Mouse (Mus musculus): ENCODE results near the gene Zfp865. TPM values are rescaled to one million over a fixed set of nuclear protein-coding genes. Genes with fewer than 3 reads are reported as not detected.
"Not testable (repeated sequence)": the region's sequence is repeated elsewhere in the genome, so short reads cannot be mapped to it uniquely, and the experiment has no call there.

Gene Zfp865
- polyA plus RNA-seq, 1 experiment from 2014 or later, result 5.8 TPM

GRCm38 (mm10) chr7:5079365-5080009 is 59.3 kb downstream of the Zfp865 start:
- H3K36me3 ChIP-seq, result peaks cover 50% of the 10 kb centered on the region
- peak; percentile 61 for ATAC-seq (ENCODE audit: low FRiP score)
- H3K4me2 ChIP-seq, result peak overlapping the region; percentile 93
- WGBS, result 54% methylated on average over 11 of the region's 13 CpGs
- H3K4me1 ChIP-seq (replicated peaks), result peaks cover 34% of the 10 kb centered on the region
- peak overlapping the region; percentile 98 for H3K9ac ChIP-seq
- not testable (repeated sequence) for H3K27me3 ChIP-seq, H3K9me3 ChIP-seq
- peak overlapping the region; percentile 99 for H3K4me3 ChIP-seq
- H3K27ac ChIP-seq, result peak overlapping the region; percentile 93

GRCm38 (mm10) chr7:5080010-5080751 is 60.0 kb downstream of the Zfp865 start, which contains the start of gene Epn1:
Gene Epn1, plus strand, starts transcription at chr7:5080235.
- peak within 1 kb of the TSS; percentile 93 for H3K4me2 ChIP-seq
- ATAC-seq (ENCODE audit: low FRiP score), result peak; percentile 96
- peak within 1 kb of the TSS; percentile 99 for H3K4me3 ChIP-seq
- H3K4me1 ChIP-seq (replicated peaks), result peaks cover 40% of the 10 kb centered on the region
- peak within 1 kb of the TSS; percentile 93 for H3K27ac ChIP-seq
- no peaks in the 10 kb centered on the region for H3K9me3 ChIP-seq
- H3K9ac ChIP-seq, result peak within 1 kb of the TSS; percentile 98
- H3K27me3 ChIP-seq, result no peaks in the 10 kb centered on the region
- under 1% methylated on average over 81 of the region's 81 CpGs for WGBS
- peaks cover 50% of the 10 kb centered on the region for H3K36me3 ChIP-seq

GRCm38 (mm10) chr7:5080815-5081214 is 60.6 kb downstream of the Zfp865 start:
- 21% methylated on average over 6 of the region's 6 CpGs for WGBS
- Histone ChIP-seq H3K9ac (peak overlapping the region; percentile 98), H3K4me2 (peak overlapping the region; percentile 93), H3K27ac (peak overlapping the region; percentile 93), H3K36me3 (peaks cover 50% of the 10 kb centered on the region), H3K9me3 (no peaks in the 10 kb centered on the region), H3K4me1 (replicated peaks) (peaks cover 40% of the 10 kb centered on the region), H3K27me3 (no peaks in the 10 kb centered on the region), H3K4me3 (peak overlapping the region; percentile 99)
- ATAC-seq (ENCODE audit: low FRiP score), result no peak

- Histone ChIP-seq H3K27ac (no peak overlapping the region), H3K9ac (peak overlapping the region; percentile 98), H3K36me3 (peaks cover 51% of the 10 kb centered on the region), H3K27me3 (no peaks in the 10 kb centered on the region), H3K4me3 (peak overlapping the region; percentile 99), H3K4me2 (peak overlapping the region; percentile 93), H3K4me1 (replicated peaks) (peaks cover 43% of the 10 kb centered on the region), H3K9me3 (no peaks in the 10 kb centered on the region)
- no peak for ATAC-seq (ENCODE audit: low FRiP score)
- WGBS, result 68% methylated on average over 6 of the region's 6 CpGs
These were observed 61.1 kb downstream of the Zfp865 start for GRCm38 (mm10) chr7:5081241-5081640.

- Histone ChIP-seq H3K36me3 (peaks cover 47% of the 10 kb centered on the region), H3K4me3 (peak overlapping the region; percentile 9; the same call in 1 of the 2 replicates), H3K4me1 (replicated peaks) (peaks cover 46% of the 10 kb centered on the region), H3K9ac (0 out of 2 replicates have a peak overlapping the region, but pooled peaks have one; percentile 98), H3K27me3 (no peaks in the 10 kb centered on the region), H3K9me3 (no peaks in the 10 kb centered on the region), H3K4me2 (peak overlapping the region; percentile 93; the same call in 1 of the 2 replicates), H3K27ac (no peak overlapping the region)
- no peak for ATAC-seq (ENCODE audit: low FRiP score)
- 93% methylated on average over 2 of the region's 2 CpGs for WGBS
These were observed 61.8 kb downstream of the Zfp865 start for GRCm38 (mm10) chr7:5081939-5082338.

GRCm38 (mm10) chr7:5083325-5084105 is 63.3 kb downstream of the Zfp865 start:
- H3K9me3 ChIP-seq, result no peaks in the 10 kb centered on the region
- ATAC-seq (ENCODE audit: low FRiP score), result no peak
- no peak overlapping the region for H3K4me2 ChIP-seq
- H3K27me3 ChIP-seq, result no peaks in the 10 kb centered on the region
- no peak overlapping the region for H3K9ac ChIP-seq
- no peak overlapping the region for H3K4me3 ChIP-seq
- H3K27ac ChIP-seq, result no peak overlapping the region
- H3K36me3 ChIP-seq, result peaks cover 42% of the 10 kb centered on the region
- peaks cover 46% of the 10 kb centered on the region for H3K4me1 ChIP-seq (replicated peaks)
- WGBS, result 94% methylated on average over 18 of the region's 18 CpGs

GRCm38 (mm10) chr7:5085512-5085911 is 65.3 kb downstream of the Zfp865 start:
- ATAC-seq (ENCODE audit: low FRiP score), result no peak
- WGBS, result 90% methylated on average over 1 of the region's 1 CpGs
- Histone ChIP-seq H3K4me2 (no peak overlapping the region), H3K27ac (no peak overlapping the region), H3K9me3 (no peaks in the 10 kb centered on the region), H3K9ac (no peak overlapping the region), H3K36me3 (peaks cover 44% of the 10 kb centered on the region), H3K4me1 (replicated peaks) (peaks cover 46% of the 10 kb centered on the region), H3K27me3 (no peaks in the 10 kb centered on the region), H3K4me3 (no peak overlapping the region)

Other genes starting within 250 kb of the Zfp865 start
- gene Fam71e2, start 249.1 kb upstream of the Zfp865 start, polyA plus RNA-seq (2015; fragmentation: Nextera tagmentation; extraction: Ambion mirVana), result not detected in 2 replicates
- 0.38 and 0.56 TPM in 2 replicates for gene Il11, start 237.5 kb upstream of the Zfp865 start, polyA plus RNA-seq (2015; fragmentation: Nextera tagmentation; extraction: Ambion mirVana)
- not detected in 2 replicates for gene Tmem190, start 237.4 kb upstream of the Zfp865 start, polyA plus RNA-seq (2015; fragmentation: Nextera tagmentation; extraction: Ambion mirVana)
- gene Tmem238, start 230.7 kb upstream of the Zfp865 start, polyA plus RNA-seq (2015; fragmentation: Nextera tagmentation; extraction: Ambion mirVana), result 2.5 and 3.5 TPM in 2 replicates
- gene Rpl28, start 227.5 kb upstream of the Zfp865 start, polyA plus RNA-seq (2015; fragmentation: Nextera tagmentation; extraction: Ambion mirVana), result 239 and 250 TPM in 2 replicates
- gene Ube2s, start 207.8 kb upstream of the Zfp865 start, polyA plus RNA-seq (2015; fragmentation: Nextera tagmentation; extraction: Ambion mirVana), result 252 and 267 TPM in 2 replicates
- 10.9 and 11.6 TPM in 2 replicates for gene Shisa7, start 175.7 kb upstream of the Zfp865 start, polyA plus RNA-seq (2015; fragmentation: Nextera tagmentation; extraction: Ambion mirVana)
- 3.9 and 4.9 TPM in 2 replicates for gene Isoc2b, start 150.1 kb upstream of the Zfp865 start, polyA plus RNA-seq (2015; fragmentation: Nextera tagmentation; extraction: Ambion mirVana)
- gene Isoc2a, start 143.2 kb upstream of the Zfp865 start, polyA plus RNA-seq (2015; fragmentation: Nextera tagmentation; extraction: Ambion mirVana), result 0.75 and 0.78 TPM in 2 replicates
- gene Gm36210, start 113.9 kb upstream of the Zfp865 start, polyA plus RNA-seq (2015; fragmentation: Nextera tagmentation; extraction: Ambion mirVana), result 0.26 and 0.45 TPM in 2 replicates
- 3.6 and 4.9 TPM in 2 replicates for gene Zfp628, start 105.2 kb upstream of the Zfp865 start, polyA plus RNA-seq (2015; fragmentation: Nextera tagmentation; extraction: Ambion mirVana)
- 25.4 and 27.7 TPM in 2 replicates for gene Nat14, start 98.3 kb upstream of the Zfp865 start, polyA plus RNA-seq (2015; fragmentation: Nextera tagmentation; extraction: Ambion mirVana)
- gene Ssc5d, start 94.6 kb upstream of the Zfp865 start, polyA plus RNA-seq (2015; fragmentation: Nextera tagmentation; extraction: Ambion mirVana), result 0.73 and 1.3 TPM in 2 replicates
- 0.25 TPM in 1 of 2 replicates, not detected in the other for gene Sbk2, start 56.0 kb upstream of the Zfp865 start, polyA plus RNA-seq (2015; fragmentation: Nextera tagmentation; extraction: Ambion mirVana)
- 0.19 and 0.49 TPM in 2 replicates for gene Sbk3, start 49.2 kb upstream of the Zfp865 start, polyA plus RNA-seq (2015; fragmentation: Nextera tagmentation; extraction: Ambion mirVana)
- 53.6 and 59.9 TPM in 2 replicates for gene Zfp579, start 24.2 kb upstream of the Zfp865 start, polyA plus RNA-seq (2015; fragmentation: Nextera tagmentation; extraction: Ambion mirVana)
- 7.9 and 9.2 TPM in 2 replicates for gene Zfp524, start 6.0 kb upstream of the Zfp865 start, polyA plus RNA-seq (2015; fragmentation: Nextera tagmentation; extraction: Ambion mirVana)
- gene Fiz1, start 5.7 kb upstream of the Zfp865 start, polyA plus RNA-seq (2015; fragmentation: Nextera tagmentation; extraction: Ambion mirVana), result 37.7 and 41.9 TPM in 2 replicates
- gene Gm44973, start 4.9 kb upstream of the Zfp865 start, polyA plus RNA-seq (2015; fragmentation: Nextera tagmentation; extraction: Ambion mirVana), result 1.4 and 1.8 TPM in 2 replicates
- 38.7 and 43.5 TPM in 2 replicates for gene Ccdc106, start 177 bp downstream of the Zfp865 start, polyA plus RNA-seq (2015; fragmentation: Nextera tagmentation; extraction: Ambion mirVana)
- gene 4632433K11Rik, start 13.7 kb downstream of the Zfp865 start, polyA plus RNA-seq (2015; fragmentation: Nextera tagmentation; extraction: Ambion mirVana), result not detected in 2 replicates
- 7.8 and 9.8 TPM in 2 replicates for gene Zfp784, start 18.1 kb downstream of the Zfp865 start, polyA plus RNA-seq (2015; fragmentation: Nextera tagmentation; extraction: Ambion mirVana)
- gene Zfp580, start 31.2 kb downstream of the Zfp865 start, polyA plus RNA-seq (2015; fragmentation: Nextera tagmentation; extraction: Ambion mirVana), result 67.2 and 69.7 TPM in 2 replicates
- gene U2af2, start 41.8 kb downstream of the Zfp865 start, polyA plus RNA-seq (2015; fragmentation: Nextera tagmentation; extraction: Ambion mirVana), result 112 and 114 TPM in 2 replicates
- gene Epn1, start 59.9 kb downstream of the Zfp865 start, polyA plus RNA-seq (2015; fragmentation: Nextera tagmentation; extraction: Ambion mirVana), result 83.8 and 85.6 TPM in 2 replicates
- not detected in 2 replicates for gene Rfpl4, start 96.6 kb downstream of the Zfp865 start, polyA plus RNA-seq (2015; fragmentation: Nextera tagmentation; extraction: Ambion mirVana)
- gene Rasl2-9, start 105.6 kb downstream of the Zfp865 start, polyA plus RNA-seq (2015; fragmentation: Nextera tagmentation; extraction: Ambion mirVana), result 0.22 and 0.52 TPM in 2 replicates
- gene Vmn1r55, start 129.3 kb downstream of the Zfp865 start, polyA plus RNA-seq (2015; fragmentation: Nextera tagmentation; extraction: Ambion mirVana), result 0.01 TPM in 1 of 2 replicates, not detected in the other
- gene Vmn1r56, start 176.4 kb downstream of the Zfp865 start, polyA plus RNA-seq (2015; fragmentation: Nextera tagmentation; extraction: Ambion mirVana), result not detected in 2 replicates
- not detected in 2 replicates for gene Vmn1r57, start 198.1 kb downstream of the Zfp865 start, polyA plus RNA-seq (2015; fragmentation: Nextera tagmentation; extraction: Ambion mirVana)